Mouse (Mus musculus) stomach, adult 2 months (tissue): ENCODE data around the gene Vstm5. TPM values are rescaled to one million over a fixed set of nuclear protein-coding genes. Genes with fewer than 3 reads are reported as not detected.

ENCODE experiments used
- polyA plus RNA-seq: library from polyadenylated mRNA; depleted of rRNA; stranded (reverse); fragments of >200 nt; gene quantifications from 2 replicates; pipeline ENCODE4 v1.2.3, GENCODE M21; 2012; rRNA removed

Gene Vstm5
- 30.1 and 33.3 TPM in 2 replicates for polyA plus RNA-seq

GRCm38 (mm10) chr9:15239042-15239925, at the start of gene Vstm5:
Vstm5 (plus strand) TSS chr9:15239045.

GRCm38 (mm10) chr9:15279649-15280490, 41.0 kb downstream of the Vstm5 start, which contains the start of gene Med17:
Med17 (minus strand) TSS chr9:15279931.

DNA sequence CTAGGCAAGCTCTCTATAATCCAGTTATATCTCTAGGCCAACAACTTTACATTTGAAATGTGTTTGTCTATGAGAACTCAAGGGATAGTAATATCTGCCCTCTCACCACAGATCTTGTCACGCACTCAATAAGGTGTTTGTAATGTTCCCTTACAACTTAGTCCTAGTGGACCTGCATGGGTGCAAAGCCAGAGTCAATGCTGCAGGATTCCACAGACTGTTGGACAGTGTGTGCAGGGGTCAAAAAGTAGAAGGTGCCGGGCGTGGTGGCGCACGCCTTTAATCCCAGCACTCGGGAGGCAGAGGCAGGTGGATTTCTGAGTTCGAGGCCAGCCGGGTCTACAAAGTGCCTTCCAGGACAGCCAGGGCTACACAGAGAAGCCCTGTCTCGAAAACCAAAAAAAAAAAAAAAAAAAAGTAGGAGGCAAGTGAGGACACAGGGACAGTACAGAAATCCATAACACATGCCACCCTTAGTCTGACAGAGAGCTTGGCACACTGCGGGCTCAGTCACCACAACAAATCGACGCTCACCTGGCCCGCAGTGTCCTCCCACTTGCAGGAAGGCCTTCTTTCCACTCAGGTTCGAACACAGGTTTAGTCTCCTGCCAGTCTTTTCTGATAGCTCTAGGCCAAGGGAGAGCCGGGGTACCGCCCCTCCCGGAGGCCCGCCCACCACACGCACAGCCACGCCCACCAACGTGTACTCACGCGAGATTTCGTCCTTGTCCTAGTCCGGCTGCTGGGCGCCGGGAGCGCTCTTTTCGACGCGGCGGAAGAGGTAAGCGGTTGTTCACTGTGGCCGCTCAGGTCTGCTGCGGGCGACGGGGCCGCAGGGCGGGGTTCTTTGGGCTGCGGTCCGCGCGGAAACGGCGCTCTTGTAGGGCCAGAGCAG, 66.9 kb downstream of the Vstm5 start, which contains the start of gene Taf1d:
Taf1d (plus strand) TSS at position 712 of the 895 bp plus-strand sequence.

GRCm38 (mm10) chr9:15306398-15307119, 67.7 kb downstream of the Vstm5 start, which contains the start of gene 4931406C07Rik:
4931406C07Rik (minus strand) TSS chr9:15306448.

Other genes starting within 250 kb of the Vstm5 start
- gene Panx1, start 193.6 kb upstream of the Vstm5 start, polyA plus RNA-seq = 22.4 and 23.3 TPM in 2 replicates
- 0.05 and 0.12 TPM in 2 replicates for gene Hephl1, start 126.9 kb upstream of the Vstm5 start, polyA plus RNA-seq
- gene Med17, start 40.9 kb downstream of the Vstm5 start, polyA plus RNA-seq = 8.4 and 9.1 TPM in 2 replicates
- 1.3 and 2.2 TPM in 2 replicates for gene Taf1d, start 67.2 kb downstream of the Vstm5 start, polyA plus RNA-seq
- gene 4931406C07Rik, start 67.4 kb downstream of the Vstm5 start, polyA plus RNA-seq = 0.89 and 1.7 TPM in 2 replicates
- gene Cep295, start 118.7 kb downstream of the Vstm5 start, polyA plus RNA-seq = 0.58 TPM in 2 replicates